Mouse (Mus musculus) heart, postnatal 0 days (tissue): Measurements from ENCODE around the gene Vmn2r-ps130.
"Not testable (repeated sequence)": the region's sequence is repeated elsewhere in the genome, so short reads cannot be mapped to it uniquely, and the experiment has no call there.

Experiments
- CTCF ChIP-seq: IDR thresholded peaks from 2 replicates; pipeline ENCODE4 v1.5.1; 2016; ENCODE audit warnings: antibody characterized with exemption, control low read depth, low read depth
- EP300 ChIP-seq: IDR thresholded peaks from 2 replicates; pipeline ENCODE4 v1.6.1; 2016; ENCODE audit warnings: antibody characterized with exemption, low read depth

- TF ChIP-seq CTCF, EP300: not testable (repeated sequence)
Observed at GRCm38 (mm10) chr17:23060866-23061265, at the start of gene Vmn2r-ps130.
